Mouse (Mus musculus): ENCODE results near the gene Adamts14.

- TF ChIP-seq POLR2A (IDR thresholded peaks at IDR 0.05; ENCODE audit: borderline replicate concordance, insufficient read depth, low read length): no peak
- no peak for TF ChIP-seq CTCF (IDR thresholded peaks at IDR 0.05; ENCODE audit: borderline replicate concordance, insufficient read depth, low read depth, low read length)
Observed at GRCm38 (mm10) chr10:61155611-61156010, 117.6 kb downstream of the Adamts14 start.

Data from cerebellum, adult 2 months (tissue).